Mouse (Mus musculus) embryonic facial prominence, embryonic 12.5 days (tissue): ENCODE measurements around the gene Irx4. TPM values are rescaled to one million over a fixed set of nuclear protein-coding genes. Genes with fewer than 3 reads are reported as not detected.
A peak's percentile ranks its signal among the peaks of the same experiment; 100 is the strongest.

Experiments
- ATAC-seq: fragments of 200-750 bp; cut with Nextera tagmentation; 2 replicates; pipeline ENCODE4 v1.8.0; 2017; ENCODE audit not compliant: insufficient number of reproducible peaks, insufficient read depth, low FRiP score, low TSS enrichment
- H3K27ac ChIP-seq: fragments of 300-500 bp; sonication (generic); 2 replicates; pipeline ENCODE4 v1.5.1; 2016; ENCODE audit warnings: mild to moderate bottlenecking
- H3K27me3 ChIP-seq: fragments of 300-500 bp; sonication (generic); 2 replicates; pipeline ENCODE4 v1.6.1; 2016; ENCODE audit warnings: mild to moderate bottlenecking, moderate library complexity
- H3K36me3 ChIP-seq: fragments of 300-500 bp; sonication (generic); 2 replicates; pipeline ENCODE4 v1.6.1; 2016; ENCODE audit warnings: mild to moderate bottlenecking
- H3K4me1 ChIP-seq: fragments of 300-500 bp; sonication (generic); 2 replicates; pipeline ENCODE4 v1.6.1; 2016
- H3K4me2 ChIP-seq: fragments of 300-500 bp; sonication (generic); replicated peaks from 2 replicates; pipeline ENCODE4 v1.6.1; 2016; ENCODE audit warnings: mild to moderate bottlenecking, moderate library complexity
- H3K4me3 ChIP-seq: fragments of 300-500 bp; sonication (generic); 2 replicates; pipeline ENCODE4 v1.5.1; 2016; ENCODE audit warnings: mild to moderate bottlenecking
- H3K9ac ChIP-seq: fragments of 300-500 bp; sonication (generic); 2 replicates; pipeline ENCODE4 v1.6.1; 2016; ENCODE audit warnings: mild to moderate bottlenecking, moderate library complexity
- H3K9me3 ChIP-seq: fragments of 300-500 bp; sonication (generic); 2 replicates; pipeline ENCODE4 v1.6.1; 2016; ENCODE audit warnings: mild to moderate bottlenecking, moderate library complexity
- WGBS: fragments of 180-500 bp; shearing (Covaris S2); methylation state at CpG from one replicate; pipeline ENCODE4 v1.1.7; 2016; 5-methylcytosine and 5-hydroxymethylcytosine counted together
- polyA plus RNA-seq: library from polyadenylated mRNA; unstranded; fragments of >200 nt; fragmentation: Nextera tagmentation; extraction: Ambion mirVana; gene quantifications from 2 replicates; pipeline ENCODE4 v1.2.1, GENCODE M21; 2016

The Irx4 gene
- polyA plus RNA-seq, 1 experiment from 2014 or later: 5.8 TPM

DNA sequence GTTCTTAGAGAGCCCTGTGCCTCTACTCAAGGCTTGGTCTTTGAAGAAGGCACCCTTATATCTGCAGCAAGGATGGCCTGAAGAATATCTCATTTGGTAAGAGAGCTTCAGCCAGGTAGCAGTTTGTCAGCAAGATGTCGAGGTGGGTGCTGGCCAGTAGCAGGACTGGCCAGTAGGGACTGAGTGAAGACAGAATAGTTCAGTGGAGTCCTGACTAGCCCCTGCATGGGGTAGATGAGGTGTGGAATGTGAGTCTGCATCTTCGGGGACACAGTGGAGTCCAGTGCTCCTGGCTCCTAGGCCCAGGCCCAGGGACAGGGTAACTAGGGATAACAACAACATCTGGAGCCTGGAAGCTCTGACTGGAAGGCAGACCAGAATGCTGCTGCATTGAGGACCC, 1.6 kb downstream of the Irx4 start:
- H3K4me1 ChIP-seq: peaks cover 18% of the 10 kb centered on the region
- 23% methylated on average over 2 of the region's 2 CpGs for WGBS
- H3K27me3 ChIP-seq: peaks cover 100% of the 10 kb centered on the region
- no peak overlapping the region for H3K27ac ChIP-seq
- H3K9me3 ChIP-seq: no peaks in the 10 kb centered on the region
- H3K4me3 ChIP-seq: no peak overlapping the region
- no peak overlapping the region for H3K4me2 ChIP-seq
- ATAC-seq: no peak
- H3K36me3 ChIP-seq: no peaks in the 10 kb centered on the region
- H3K9ac ChIP-seq: no peak overlapping the region

DNA sequence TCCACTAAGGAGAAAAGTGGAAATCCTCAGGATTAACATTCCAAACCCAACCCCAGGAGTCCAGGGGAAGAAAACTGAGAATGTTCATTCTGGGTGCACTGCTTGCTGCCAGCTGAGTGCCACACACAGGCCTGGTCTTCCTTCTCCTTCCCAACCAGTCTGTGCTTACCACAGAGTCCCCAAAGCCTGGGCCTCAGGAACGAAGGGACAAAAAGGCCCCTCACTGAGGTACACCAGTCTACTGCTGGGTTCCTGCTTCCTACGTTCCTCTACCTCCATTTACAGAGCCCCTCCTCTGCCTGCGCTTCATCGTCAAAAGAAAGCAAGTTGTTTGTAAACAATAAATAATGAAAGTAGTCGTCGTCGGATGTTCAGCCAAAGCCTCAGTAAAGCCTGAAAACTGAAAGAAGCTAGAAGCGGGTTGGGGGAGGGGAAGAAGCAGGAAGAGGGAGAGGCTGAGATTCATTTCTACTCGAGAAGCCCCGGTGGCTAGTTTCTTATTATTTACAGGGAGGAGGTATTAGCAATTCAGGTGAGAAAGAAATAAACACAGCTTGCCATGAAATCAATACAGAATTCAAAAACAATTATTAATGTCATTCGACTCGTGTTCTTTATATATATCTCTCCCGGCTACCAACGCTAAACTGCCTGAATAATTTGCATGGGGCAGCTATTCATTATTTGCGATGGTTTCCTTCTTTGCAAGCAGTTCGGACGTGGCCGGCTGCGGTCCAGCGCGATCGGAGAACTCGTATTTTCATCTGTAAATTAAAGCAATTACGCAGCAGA, 2.3 kb downstream of the Irx4 start:
- no peaks in the 10 kb centered on the region for H3K36me3 ChIP-seq
- H3K9me3 ChIP-seq: no peaks in the 10 kb centered on the region
- no peak overlapping the region for H3K9ac ChIP-seq
- H3K27me3 ChIP-seq: peaks cover 100% of the 10 kb centered on the region
- no peak for ATAC-seq
- H3K27ac ChIP-seq: no peak overlapping the region
- WGBS: 3% methylated on average over 24 of the region's 24 CpGs
- no peak overlapping the region for H3K4me3 ChIP-seq
- peaks cover 18% of the 10 kb centered on the region for H3K4me1 ChIP-seq
- peak overlapping the region; percentile 14; the same call in 1 of the 2 replicates for H3K4me2 ChIP-seq

DNA sequence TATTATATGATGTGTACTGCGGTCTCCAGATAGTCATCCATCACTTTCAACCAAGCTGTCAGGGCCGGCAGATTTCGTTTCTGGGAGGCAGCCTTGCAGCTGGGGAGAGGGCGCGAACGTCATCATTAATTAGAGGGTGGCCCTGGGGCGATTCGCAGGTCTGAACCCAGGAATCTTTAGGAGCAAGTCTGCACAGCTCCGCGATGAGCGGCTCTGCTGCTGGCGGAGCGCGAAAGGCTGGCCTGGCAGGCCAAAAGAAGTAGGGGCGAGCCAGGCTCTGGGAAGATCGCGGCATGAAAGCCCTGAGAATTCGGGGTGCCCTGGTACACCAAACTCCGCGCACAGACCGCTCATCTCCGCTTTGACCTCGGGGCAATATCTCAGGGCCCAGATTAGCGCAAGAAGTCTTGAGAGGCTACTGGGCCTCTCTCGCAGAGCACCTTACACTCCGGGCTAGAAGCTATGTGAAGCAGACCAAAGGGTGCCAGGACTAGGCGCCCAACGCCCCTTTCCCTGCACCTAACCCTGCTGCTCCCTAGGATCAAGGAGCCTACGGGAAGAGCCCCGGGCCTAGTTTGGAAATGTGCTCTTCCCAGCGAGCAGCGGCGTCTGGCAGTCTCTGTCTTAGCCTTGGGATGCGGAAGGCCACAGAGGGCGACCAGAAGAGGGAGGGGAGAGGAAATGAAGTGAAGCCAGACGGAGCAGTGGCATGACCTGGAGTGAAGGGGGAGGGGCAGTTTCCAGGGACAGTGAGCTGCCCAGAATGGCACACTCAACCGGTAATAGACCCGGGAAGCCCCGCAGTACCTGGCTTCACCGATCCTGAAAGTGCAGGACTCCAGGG, 3.1 kb downstream of the Irx4 start:
- under 1% methylated on average over 40 of the region's 40 CpGs for WGBS
- Histone ChIP-seq H3K27me3 (peaks cover 100% of the 10 kb centered on the region), H3K4me3 (peak overlapping the region; percentile 12), H3K36me3 (no peaks in the 10 kb centered on the region), H3K9me3 (no peaks in the 10 kb centered on the region), H3K9ac (no peak overlapping the region), H3K27ac (no peak overlapping the region), H3K4me1 (peaks cover 18% of the 10 kb centered on the region), H3K4me2 (peak overlapping the region; percentile 14)
- no peak for ATAC-seq

DNA sequence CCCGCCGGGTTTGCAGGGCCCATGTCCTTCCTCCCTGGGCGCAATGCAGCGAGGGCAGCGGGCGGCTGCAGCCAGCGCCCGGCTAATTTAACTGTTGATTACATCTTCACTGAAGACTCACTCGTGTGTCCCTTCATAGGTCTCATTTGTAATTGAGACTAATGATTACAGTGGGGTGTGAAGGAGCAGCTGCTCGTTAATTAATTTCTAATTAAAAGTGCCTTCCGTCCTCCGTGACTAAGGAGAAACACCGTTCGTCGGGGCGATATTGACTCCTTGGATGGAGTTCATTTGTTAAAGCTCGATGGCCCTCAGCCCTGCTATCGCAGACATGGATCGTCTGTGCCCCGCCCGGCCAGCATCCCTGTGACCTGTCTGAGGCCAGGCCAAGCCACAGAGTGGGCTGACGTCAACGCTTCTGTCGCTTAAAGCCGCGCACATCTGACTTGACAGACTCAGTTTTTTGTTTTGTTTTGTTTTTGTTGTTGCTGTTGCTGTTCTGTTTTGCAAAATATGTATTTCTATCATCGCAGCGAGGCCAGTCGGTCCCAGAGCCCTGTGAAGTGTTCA, 4.0 kb downstream of the Irx4 start:
- H3K36me3 ChIP-seq: no peaks in the 10 kb centered on the region
- 1% methylated on average over 29 of the region's 29 CpGs for WGBS
- peaks cover 18% of the 10 kb centered on the region for H3K4me1 ChIP-seq
- 0 out of 2 replicates have a peak overlapping the region, but pooled peaks have one; percentile 14 for H3K4me2 ChIP-seq
- H3K27ac ChIP-seq: no peak overlapping the region
- peaks cover 100% of the 10 kb centered on the region for H3K27me3 ChIP-seq
- no peak overlapping the region for H3K9ac ChIP-seq
- H3K9me3 ChIP-seq: no peaks in the 10 kb centered on the region
- peak overlapping the region; percentile 12; the same call in 1 of the 2 replicates for H3K4me3 ChIP-seq
- no peak for ATAC-seq

DNA sequence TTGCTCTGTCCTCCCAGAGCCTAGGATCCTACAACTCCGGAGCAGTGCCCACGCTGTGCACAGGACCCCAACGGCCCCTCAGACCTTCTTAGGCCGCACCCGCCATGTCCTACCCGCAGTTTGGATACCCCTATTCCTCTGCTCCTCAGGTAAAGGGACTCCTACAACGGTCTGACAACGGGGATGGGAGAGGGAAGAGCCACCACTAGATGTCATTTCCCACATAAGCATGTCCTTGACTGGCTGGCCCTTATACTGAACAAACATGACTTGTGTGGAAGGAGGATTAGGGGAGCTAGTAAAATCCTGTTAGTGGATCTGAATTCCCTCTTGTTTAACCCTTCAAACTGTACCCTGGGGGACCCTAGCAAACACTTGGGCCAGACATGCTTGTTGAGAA, 4.6 kb downstream of the Irx4 start:
- H3K27ac ChIP-seq: no peak overlapping the region
- no peak overlapping the region for H3K9ac ChIP-seq
- H3K9me3 ChIP-seq: no peaks in the 10 kb centered on the region
- ATAC-seq: no peak
- H3K36me3 ChIP-seq: no peaks in the 10 kb centered on the region
- H3K27me3 ChIP-seq: peaks cover 100% of the 10 kb centered on the region
- no peak overlapping the region for H3K4me2 ChIP-seq
- WGBS: 17% methylated on average over 8 of the region's 8 CpGs
- peak overlapping the region; percentile 19; the same call in 1 of the 2 replicates for H3K4me3 ChIP-seq
- peaks cover 18% of the 10 kb centered on the region for H3K4me1 ChIP-seq

DNA sequence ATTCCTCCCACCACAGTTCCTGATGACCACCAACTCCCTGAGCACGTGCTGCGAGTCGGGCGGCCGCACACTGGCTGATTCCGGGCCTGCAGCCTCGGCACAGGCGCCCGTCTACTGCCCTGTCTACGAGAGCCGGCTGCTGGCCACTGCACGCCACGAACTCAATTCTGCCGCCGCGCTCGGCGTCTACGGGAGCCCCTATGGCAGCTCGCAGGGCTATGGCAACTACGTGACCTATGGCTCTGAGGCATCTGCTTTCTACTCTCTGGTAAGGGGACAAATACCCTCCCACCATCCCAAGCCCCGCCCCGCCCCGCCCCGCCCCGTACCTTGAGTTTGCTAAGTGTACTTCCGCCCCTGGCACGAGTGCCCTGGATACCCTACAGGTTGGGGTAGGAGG, 5.2 kb downstream of the Irx4 start:
- Histone ChIP-seq H3K4me1 (peaks cover 14% of the 10 kb centered on the region), H3K4me3 (peak overlapping the region; percentile 19), H3K4me2 (peak overlapping the region; percentile 40), H3K27me3 (peaks cover 100% of the 10 kb centered on the region), H3K9me3 (no peaks in the 10 kb centered on the region), H3K36me3 (no peaks in the 10 kb centered on the region), H3K27ac (no peak overlapping the region), H3K9ac (no peak overlapping the region; the same call in 1 of the 2 replicates)
- WGBS: 0% methylated on average over 28 of the region's 28 CpGs
- ATAC-seq: no peak; the same call in 1 of the 2 replicates

DNA sequence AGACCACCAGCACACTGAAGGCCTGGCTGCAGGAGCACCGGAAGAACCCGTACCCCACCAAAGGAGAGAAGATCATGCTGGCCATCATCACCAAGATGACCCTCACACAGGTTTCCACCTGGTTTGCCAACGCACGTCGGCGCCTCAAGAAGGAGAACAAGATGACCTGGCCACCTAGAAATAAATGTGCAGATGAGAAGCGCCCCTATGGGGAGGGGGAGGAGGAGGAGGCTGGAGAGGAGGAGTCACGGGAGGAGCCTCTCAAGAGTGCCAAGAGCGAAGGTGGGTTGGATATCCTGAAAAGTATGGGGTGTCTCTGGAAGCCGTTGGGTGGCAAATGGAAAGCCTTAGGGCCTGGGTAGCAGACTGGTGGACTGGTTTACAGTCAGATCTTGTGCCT, 7.3 kb downstream of the Irx4 start:
- no peak for ATAC-seq
- 16% methylated on average over 10 of the region's 10 CpGs for WGBS
- no peak overlapping the region for H3K9ac ChIP-seq
- H3K4me2 ChIP-seq: no peak overlapping the region
- H3K36me3 ChIP-seq: no peaks in the 10 kb centered on the region
- H3K27me3 ChIP-seq: peaks cover 98% of the 10 kb centered on the region
- peaks cover 17% of the 10 kb centered on the region for H3K4me1 ChIP-seq
- no peak overlapping the region for H3K27ac ChIP-seq
- no peak overlapping the region for H3K4me3 ChIP-seq
- H3K9me3 ChIP-seq: no peaks in the 10 kb centered on the region

DNA sequence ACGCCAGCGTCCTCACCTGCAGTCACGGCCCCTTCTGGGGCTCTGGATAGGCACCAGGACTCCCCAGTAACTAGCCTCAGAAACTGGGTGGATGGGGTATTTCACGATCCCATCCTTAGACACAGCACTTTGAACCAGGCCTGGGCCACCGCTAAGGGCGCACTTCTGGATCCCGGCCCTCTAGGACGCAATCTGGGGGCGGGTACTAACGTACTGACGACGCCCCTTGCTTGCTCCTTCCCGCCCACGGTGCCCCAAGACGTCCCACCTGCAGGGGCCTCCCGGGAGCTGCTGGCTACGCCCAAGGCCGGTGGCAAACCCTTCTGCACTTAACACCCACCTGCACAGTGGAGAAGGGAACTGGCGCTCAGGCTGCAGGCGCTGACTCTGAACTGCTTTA, 8.4 kb downstream of the Irx4 start:
- no peak overlapping the region for H3K27ac ChIP-seq
- H3K9ac ChIP-seq: no peak overlapping the region
- 2% methylated on average over 20 of the region's 20 CpGs for WGBS

DNA sequence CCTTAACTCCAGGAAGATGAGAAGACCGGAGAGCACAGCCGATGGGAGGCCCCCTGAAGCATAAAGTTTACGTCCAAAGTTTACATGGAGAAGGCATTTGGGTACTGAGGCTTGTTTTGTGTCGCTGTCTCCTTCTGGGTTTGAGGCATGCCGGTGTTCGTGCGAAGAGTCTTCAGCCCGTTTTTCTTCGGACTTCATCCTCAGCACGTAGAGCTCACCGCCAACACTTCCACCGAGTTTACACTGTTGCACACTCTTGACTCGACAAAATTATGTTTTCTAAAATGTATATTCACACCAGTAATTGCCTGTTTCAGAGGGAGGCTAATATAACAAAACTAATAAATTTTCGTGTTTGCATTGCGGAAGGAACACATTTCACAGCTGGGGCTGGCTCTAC, 9.0 kb downstream of the Irx4 start:
- Histone ChIP-seq H3K36me3 (no peaks in the 10 kb centered on the region), H3K27me3 (peaks cover 98% of the 10 kb centered on the region), H3K27ac (no peak overlapping the region), H3K4me2 (no peak overlapping the region), H3K9me3 (no peaks in the 10 kb centered on the region), H3K9ac (no peak overlapping the region), H3K4me1 (peaks cover 9% of the 10 kb centered on the region), H3K4me3 (no peak overlapping the region)
- ATAC-seq: no peak
- WGBS: 11% methylated on average over 15 of the region's 15 CpGs

More for the DNA sequence above, 8.4 kb downstream of the Irx4 start:
- H3K4me3 ChIP-seq: peak overlapping the region; percentile 1; the same call in 1 of the 2 replicates
- no peaks in the 10 kb centered on the region for H3K36me3 ChIP-seq
- H3K4me1 ChIP-seq: peaks cover 10% of the 10 kb centered on the region
- H3K9me3 ChIP-seq: no peaks in the 10 kb centered on the region
- no peak for ATAC-seq
- peaks cover 98% of the 10 kb centered on the region for H3K27me3 ChIP-seq
- no peak overlapping the region for H3K4me2 ChIP-seq

DNA sequence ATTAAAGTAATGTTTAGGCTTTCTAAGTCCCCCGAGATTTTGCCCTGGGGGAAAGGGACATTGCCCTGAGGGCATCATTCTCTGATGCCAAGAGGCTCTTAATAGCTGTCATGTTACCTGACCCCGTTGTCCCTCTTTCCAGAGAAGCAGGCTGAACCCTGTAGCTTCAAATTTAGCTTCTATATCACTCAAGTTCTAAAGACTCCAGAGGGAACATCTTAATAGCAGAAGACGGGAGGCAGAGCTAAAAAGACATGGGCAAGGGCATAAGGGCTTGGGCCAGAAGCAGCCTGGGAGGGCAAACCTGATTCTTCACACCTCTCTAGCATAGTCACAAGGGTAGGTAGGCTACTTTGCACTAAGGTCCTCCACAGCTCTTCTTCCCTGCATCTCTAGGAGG, 9.6 kb downstream of the Irx4 start:
- H3K9me3 ChIP-seq: no peaks in the 10 kb centered on the region
- H3K27ac ChIP-seq: no peak overlapping the region
- H3K4me3 ChIP-seq: no peak overlapping the region
- peaks cover 98% of the 10 kb centered on the region for H3K27me3 ChIP-seq
- no peak overlapping the region for H3K9ac ChIP-seq
- WGBS: 17% methylated on average over 3 of the region's 3 CpGs
- no peaks in the 10 kb centered on the region for H3K36me3 ChIP-seq
- no peak overlapping the region for H3K4me2 ChIP-seq
- peaks cover 9% of the 10 kb centered on the region for H3K4me1 ChIP-seq
- no peak for ATAC-seq

DNA sequence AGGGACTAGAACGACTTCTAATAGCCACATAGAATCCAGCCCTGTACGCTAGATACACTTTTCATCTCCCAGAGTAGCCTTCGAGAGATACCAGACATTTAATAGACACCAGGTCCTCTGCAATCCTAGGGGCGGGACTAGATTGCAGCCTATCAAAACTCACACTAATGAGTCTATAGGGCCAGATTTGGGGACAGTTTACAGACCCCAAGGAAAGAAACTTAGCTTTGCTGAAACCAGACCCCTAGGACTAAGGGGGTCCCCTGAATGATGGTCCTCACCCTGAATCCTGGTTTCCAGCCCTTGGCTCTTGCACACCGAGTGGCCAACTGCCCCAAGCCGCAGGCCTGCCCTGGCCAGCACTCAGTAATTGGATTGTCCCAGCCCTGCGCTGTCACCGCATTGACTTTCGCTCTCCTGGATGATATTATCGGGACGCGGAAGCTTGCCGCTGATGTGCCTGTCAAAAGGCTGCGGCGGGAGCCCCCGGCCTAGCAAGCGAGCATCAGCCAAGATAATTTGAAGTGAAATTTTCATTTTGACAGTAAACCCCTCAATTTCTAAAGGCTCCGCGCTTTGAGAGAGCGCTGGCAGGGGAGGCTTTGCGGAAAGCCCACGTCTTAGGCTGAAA, 10.3 kb downstream of the Irx4 start:
- H3K9me3 ChIP-seq: no peaks in the 10 kb centered on the region
- ATAC-seq: no peak
- H3K27me3 ChIP-seq: peaks cover 94% of the 10 kb centered on the region
- H3K9ac ChIP-seq: no peak overlapping the region
- H3K4me2 ChIP-seq: no peak overlapping the region
- H3K4me3 ChIP-seq: no peak overlapping the region
- no peaks in the 10 kb centered on the region for H3K36me3 ChIP-seq
- H3K4me1 ChIP-seq: peaks cover 5% of the 10 kb centered on the region; the same call in 1 of the 2 replicates
- 3% methylated on average over 22 of the region's 22 CpGs for WGBS
- H3K27ac ChIP-seq: no peak overlapping the region
